Mouse (Mus musculus) neutrophil, adult 59 days (primary cell): ENCODE measurements around the gene Ero1lb. TPM values are rescaled to one million over a fixed set of nuclear protein-coding genes. Genes with fewer than 3 reads are reported as not detected.

Experiments
- total RNA-seq, 2 experiments: library from RNA; stranded (reverse); gene quantifications; 1 replicate in 1 of 2; 2 replicates in 1 of 2; pipeline ENCODE4 v1.2.4; 2023

Ero1lb gene
- total RNA-seq: 10 to 100 TPM; 12.4 to 16.5 TPM

GRCm38 (mm10) chr13:12565621-12566390, at the start of gene Ero1lb:
Gene Ero1lb (plus strand): TSS chr13:12565874.

GRCm38 (mm10) chr13:12519955-12520584, 45.6 kb upstream of the Ero1lb start, which contains the start of gene Edaradd:
Gene Edaradd (minus strand): TSS chr13:12520438.

Other genes with a start within 250 kb of the Ero1lb start
- under 1 TPM in 1 of 2 experiments, not detected in 1; 0.33 TPM for gene Actn2, start 225.1 kb upstream of the Ero1lb start, total RNA-seq
- gene Heatr1, start 170.8 kb upstream of the Ero1lb start, total RNA-seq: 10 to 100 TPM; 34.0 TPM
- 10 to 100 TPM; 45.6 to 56.4 TPM for gene Lgals8, start 100.9 kb upstream of the Ero1lb start, total RNA-seq
- 1 to 10 TPM in 1 of 2 experiments, under 1 TPM in 1; 0.77 to 1.2 TPM for gene Edaradd, start 45.4 kb upstream of the Ero1lb start, total RNA-seq
- gene Prl2c3, start 234.2 kb downstream of the Ero1lb start, total RNA-seq: not detected